Mouse (Mus musculus): ENCODE measurements around the gene Ccdc115. TPM values are rescaled to one million over a fixed set of nuclear protein-coding genes. Genes with fewer than 3 reads are reported as not detected.

Gene Ccdc115
- total RNA-seq, 2 experiments from 2014 or later: 15.2 to 15.4 TPM

Small RNAs within 50 kb of the gene (microRNA-seq; reads per million reads assigned to microRNA genes)
- gene Mir5103: 0 reads per million in 2 experiments

Other genes starting within 250 kb of the Ccdc115 start
- 10 to 100 TPM; 19.0 to 20.6 TPM for gene Imp4, start 179 bp upstream of the Ccdc115 start, total RNA-seq (2021)
- 1 to 10 TPM; 4.3 to 8.6 TPM for gene Ptpn18, start 20.1 kb upstream of the Ccdc115 start, total RNA-seq (2021)
- not detected for gene Prss39, start 58.7 kb upstream of the Ccdc115 start, total RNA-seq (2021)
- gene Cfc1, start 96.0 kb upstream of the Ccdc115 start, total RNA-seq (2021): not detected
- not detected for gene Prss40, start 121.3 kb upstream of the Ccdc115 start, total RNA-seq (2021)
- under 1 TPM; 0.09 TPM for gene Amer3, start 140.0 kb upstream of the Ccdc115 start, total RNA-seq (2021)